Mouse (Mus musculus): ENCODE data around the gene Nfasc.

DNA sequence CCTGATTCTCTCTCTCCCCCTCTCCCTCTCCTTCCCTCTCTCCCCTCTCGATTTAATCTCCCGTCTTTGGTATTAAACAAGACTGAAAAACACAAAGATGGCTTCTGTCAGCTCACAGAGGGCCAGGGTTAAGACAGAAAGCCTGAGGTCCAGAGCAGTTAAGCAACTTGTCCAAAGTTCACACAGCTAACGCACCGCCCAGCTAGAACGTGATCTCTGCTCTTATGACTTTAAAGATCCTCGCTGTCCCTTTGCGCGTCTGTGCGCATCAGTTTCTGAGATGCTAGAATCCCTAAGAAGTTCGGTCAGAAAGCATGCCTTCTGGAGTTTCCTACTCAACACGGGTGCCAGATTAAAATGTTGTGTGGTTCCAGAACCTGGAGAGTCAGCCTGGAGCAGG lies 221.9 kb downstream of the Nfasc start:
- no peak for TF ChIP-seq GATA1 (IDR thresholded peaks at IDR 0.05; ENCODE audit: low read length)
- TF ChIP-seq TAL1 (IDR thresholded peaks at IDR 0.05; ENCODE audit: low read length), result no peak

Data from erythroblast, embryonic 14.5 days (primary cell).